Mouse (Mus musculus): Measurements from ENCODE around the gene Il11. TPM values are rescaled to one million over a fixed set of nuclear protein-coding genes. Genes with fewer than 3 reads are reported as not detected.
A peak's percentile ranks its signal among the peaks of the same experiment; 100 is the strongest.
"Not testable (repeated sequence)": the region's sequence is repeated elsewhere in the genome, so short reads cannot be mapped to it uniquely, and the experiment has no call there.

Il11 gene
- polyA plus RNA-seq, 1 experiment from 2014 or later, result 0.28 TPM

- Histone ChIP-seq H3K9ac (ENCODE audit: low read length) (peak overlapping the region; percentile 97), H3K27ac (ENCODE audit: low read depth) (peak overlapping the region; percentile 85), H3K4me3 (ENCODE audit: low read depth, low read length) (peak overlapping the region; percentile 75), H3K36me3 (ENCODE audit: control insufficient read depth, insufficient read depth, low read length) (peaks cover 42% of the 10 kb centered on the region), H3K4me2 (ENCODE audit: low read length) (peak overlapping the region; percentile 90)
- ATAC-seq (replicated peaks; ENCODE audit: low FRiP score, low TSS enrichment, low read depth), result 0 out of 2 replicates have a peak, but pooled peaks have one; percentile 0
- H3K9me3 ChIP-seq (ENCODE audit: control insufficient read depth, low read length); H3K27me3 ChIP-seq (replicated peaks; ENCODE audit: control insufficient read depth, insufficient read depth, low read length); H3K4me1 ChIP-seq (replicated peaks; ENCODE audit: control insufficient read depth, insufficient read depth, low read length); DNase-seq (ENCODE audit: low spot score): not testable (repeated sequence)
- 1% methylated on average over 31 of the region's 31 CpGs for WGBS
Measured at GRCm38 (mm10) chr7:4793248-4793647, 10.6 kb upstream of the Il11 start.

- Histone ChIP-seq H3K4me1 (replicated peaks; ENCODE audit: control insufficient read depth, insufficient read depth, low read length) (peaks cover 7% of the 10 kb centered on the region; the same call in 1 of the 2 replicates), H3K9ac (ENCODE audit: low read length) (peak within 1 kb of the TSS; percentile 97), H3K27ac (ENCODE audit: low read depth) (peak within 1 kb of the TSS; percentile 96), H3K4me2 (ENCODE audit: low read length) (peak within 1 kb of the TSS; percentile 90), H3K9me3 (ENCODE audit: control insufficient read depth, low read length) (no peaks in the 10 kb centered on the region), H3K27me3 (replicated peaks; ENCODE audit: control insufficient read depth, insufficient read depth, low read length) (0 out of 2 replicates have a peak, but pooled peaks cover 6% of the 10 kb centered on the region), H3K36me3 (ENCODE audit: control insufficient read depth, insufficient read depth, low read length) (peaks cover 40% of the 10 kb centered on the region), H3K4me3 (ENCODE audit: low read depth, low read length) (peak within 1 kb of the TSS; percentile 75)
- DNase-seq (ENCODE audit: low spot score) (peak; percentile 95), ATAC-seq (replicated peaks; ENCODE audit: low FRiP score, low TSS enrichment, low read depth) (peak; percentile 77)
- WGBS, result 1% methylated on average over 54 of the region's 54 CpGs
Measured at GRCm38 (mm10) chr7:4792278-4793212, 9.9 kb upstream of the Il11 start, which contains the start of gene Rpl28. Gene Rpl28, plus strand, starts transcription at chr7:4792874.

- WGBS, result 9% methylated on average over 36 of the region's 40 CpGs
- peak within 1 kb of the TSS; percentile 78 for H3K4me2 ChIP-seq (ENCODE audit: low read length)
- peak within 1 kb of the TSS; percentile 51 for H3K4me3 ChIP-seq (ENCODE audit: low read depth, low read length)
- peaks cover 9% of the 10 kb centered on the region for H3K36me3 ChIP-seq (ENCODE audit: control insufficient read depth, insufficient read depth, low read length)
- H3K27me3 ChIP-seq (replicated peaks; ENCODE audit: control insufficient read depth, insufficient read depth, low read length), result 0 out of 2 replicates have a peak, but pooled peaks cover 6% of the 10 kb centered on the region
- no peaks in the 10 kb centered on the region for H3K9me3 ChIP-seq (ENCODE audit: control insufficient read depth, low read length)
- peak within 1 kb of the TSS; percentile 79 for H3K9ac ChIP-seq (ENCODE audit: low read length)
- ATAC-seq (replicated peaks; ENCODE audit: low FRiP score, low TSS enrichment, low read depth) (peak; percentile 58), DNase-seq (ENCODE audit: low spot score) (peak; percentile 78)
- H3K27ac ChIP-seq (ENCODE audit: low read depth), result peak within 1 kb of the TSS; percentile 82
- H3K4me1 ChIP-seq (replicated peaks; ENCODE audit: control insufficient read depth, insufficient read depth, low read length), result peaks cover 7% of the 10 kb centered on the region; the same call in 1 of the 2 replicates
Measured at GRCm38 (mm10) chr7:4789436-4789935, 6.8 kb upstream of the Il11 start, which contains the start of gene Tmem238. Gene Tmem238, minus strand, starts transcription at chr7:4789656.

GRCm38 (mm10) chr7:4788499-4789435, 6.1 kb upstream of the Il11 start:
- peaks cover 2% of the 10 kb centered on the region for H3K36me3 ChIP-seq (ENCODE audit: control insufficient read depth, insufficient read depth, low read length)
- ATAC-seq (replicated peaks; ENCODE audit: low FRiP score, low TSS enrichment, low read depth) (peak; percentile 54), DNase-seq (ENCODE audit: low spot score) (peak; percentile 88)
- H3K4me2 ChIP-seq (ENCODE audit: low read length), result peak overlapping the region; percentile 78
- WGBS, result 3% methylated on average over 61 of the region's 64 CpGs
- H3K4me3 ChIP-seq (ENCODE audit: low read depth, low read length), result peak overlapping the region; percentile 51
- 0 out of 2 replicates have a peak, but pooled peaks cover 6% of the 10 kb centered on the region for H3K27me3 ChIP-seq (replicated peaks; ENCODE audit: control insufficient read depth, insufficient read depth, low read length)
- peak overlapping the region; percentile 82 for H3K27ac ChIP-seq (ENCODE audit: low read depth)
- H3K4me1 ChIP-seq (replicated peaks; ENCODE audit: control insufficient read depth, insufficient read depth, low read length), result peaks cover 2% of the 10 kb centered on the region; the same call in 1 of the 2 replicates
- H3K9ac ChIP-seq (ENCODE audit: low read length), result peak overlapping the region; percentile 79
- no peaks in the 10 kb centered on the region for H3K9me3 ChIP-seq (ENCODE audit: control insufficient read depth, low read length)

GRCm38 (mm10) chr7:4783667-4784268, 1.1 kb upstream of the Il11 start:
- DNase-seq (ENCODE audit: low spot score), result no peak
- peaks cover 6% of the 10 kb centered on the region for H3K27me3 ChIP-seq (replicated peaks; ENCODE audit: control insufficient read depth, insufficient read depth, low read length)
- H3K27ac ChIP-seq (ENCODE audit: low read depth), result no peak overlapping the region
- peaks cover 9% of the 10 kb centered on the region; the same call in 1 of the 2 replicates for H3K4me1 ChIP-seq (replicated peaks; ENCODE audit: control insufficient read depth, insufficient read depth, low read length)
- no peaks in the 10 kb centered on the region for H3K9me3 ChIP-seq (ENCODE audit: control insufficient read depth, low read length)
- no peak overlapping the region for H3K4me2 ChIP-seq (ENCODE audit: low read length)
- ATAC-seq (replicated peaks; ENCODE audit: low FRiP score, low TSS enrichment, low read depth), result no peak
- WGBS, result 79% methylated on average over 14 of the region's 14 CpGs
- no peaks in the 10 kb centered on the region for H3K36me3 ChIP-seq (ENCODE audit: control insufficient read depth, insufficient read depth, low read length)
- no peak overlapping the region for H3K4me3 ChIP-seq (ENCODE audit: low read depth, low read length)
- no peak overlapping the region for H3K9ac ChIP-seq (ENCODE audit: low read length)

GRCm38 (mm10) chr7:4782130-4782529, 529 bp downstream of the Il11 start:
- 39% methylated on average over 3 of the region's 3 CpGs for WGBS
- no peaks in the 10 kb centered on the region for H3K9me3 ChIP-seq (ENCODE audit: control insufficient read depth, low read length)
- no peak overlapping the region for H3K4me2 ChIP-seq (ENCODE audit: low read length)
- no peaks in the 10 kb centered on the region for H3K36me3 ChIP-seq (ENCODE audit: control insufficient read depth, insufficient read depth, low read length)
- no peak overlapping the region for H3K27ac ChIP-seq (ENCODE audit: low read depth)
- peaks cover 19% of the 10 kb centered on the region for H3K27me3 ChIP-seq (replicated peaks; ENCODE audit: control insufficient read depth, insufficient read depth, low read length)
- no peak overlapping the region for H3K4me3 ChIP-seq (ENCODE audit: low read depth, low read length)
- ATAC-seq (replicated peaks; ENCODE audit: low FRiP score, low TSS enrichment, low read depth), result no peak
- DNase-seq (ENCODE audit: low spot score), result no peak
- peaks cover 13% of the 10 kb centered on the region; the same call in 1 of the 2 replicates for H3K4me1 ChIP-seq (replicated peaks; ENCODE audit: control insufficient read depth, insufficient read depth, low read length)
- H3K9ac ChIP-seq (ENCODE audit: low read length), result no peak overlapping the region

GRCm38 (mm10) chr7:4779921-4780320, 2.7 kb downstream of the Il11 start:
- WGBS, result 38% methylated on average over 5 of the region's 5 CpGs
- Histone ChIP-seq H3K4me3 (ENCODE audit: low read depth, low read length) (no peak overlapping the region), H3K9ac (ENCODE audit: low read length) (no peak overlapping the region), H3K27ac (ENCODE audit: low read depth) (no peak overlapping the region), H3K27me3 (replicated peaks; ENCODE audit: control insufficient read depth, insufficient read depth, low read length) (peaks cover 42% of the 10 kb centered on the region), H3K4me2 (ENCODE audit: low read length) (no peak overlapping the region), H3K36me3 (ENCODE audit: control insufficient read depth, insufficient read depth, low read length) (no peaks in the 10 kb centered on the region), H3K9me3 (ENCODE audit: control insufficient read depth, low read length) (no peaks in the 10 kb centered on the region), H3K4me1 (replicated peaks; ENCODE audit: control insufficient read depth, insufficient read depth, low read length) (peaks cover 18% of the 10 kb centered on the region)
- 0 out of 2 replicates have a peak, but pooled peaks have one; percentile 13 for ATAC-seq (replicated peaks; ENCODE audit: low FRiP score, low TSS enrichment, low read depth)
- DNase-seq (ENCODE audit: low spot score), result no peak

All from intestine, embryonic 14.5 days (tissue).